Mouse (Mus musculus) layer of hippocampus, postnatal 10 days (tissue): ENCODE measurements at regions not wholly inside any gene's neighbourhood (a gene's known extent, or its start where the extent isn't known, plus 50 kb on each side); places are given as distances from the start of the nearest gene placed in this dataset.

Experiments
- DNase-seq, 2 experiments: peaks; one replicate each; pipeline ENCODE4 v3.0.0; 2021; ENCODE audit warnings: low spot score in 2 of 2

DNA sequence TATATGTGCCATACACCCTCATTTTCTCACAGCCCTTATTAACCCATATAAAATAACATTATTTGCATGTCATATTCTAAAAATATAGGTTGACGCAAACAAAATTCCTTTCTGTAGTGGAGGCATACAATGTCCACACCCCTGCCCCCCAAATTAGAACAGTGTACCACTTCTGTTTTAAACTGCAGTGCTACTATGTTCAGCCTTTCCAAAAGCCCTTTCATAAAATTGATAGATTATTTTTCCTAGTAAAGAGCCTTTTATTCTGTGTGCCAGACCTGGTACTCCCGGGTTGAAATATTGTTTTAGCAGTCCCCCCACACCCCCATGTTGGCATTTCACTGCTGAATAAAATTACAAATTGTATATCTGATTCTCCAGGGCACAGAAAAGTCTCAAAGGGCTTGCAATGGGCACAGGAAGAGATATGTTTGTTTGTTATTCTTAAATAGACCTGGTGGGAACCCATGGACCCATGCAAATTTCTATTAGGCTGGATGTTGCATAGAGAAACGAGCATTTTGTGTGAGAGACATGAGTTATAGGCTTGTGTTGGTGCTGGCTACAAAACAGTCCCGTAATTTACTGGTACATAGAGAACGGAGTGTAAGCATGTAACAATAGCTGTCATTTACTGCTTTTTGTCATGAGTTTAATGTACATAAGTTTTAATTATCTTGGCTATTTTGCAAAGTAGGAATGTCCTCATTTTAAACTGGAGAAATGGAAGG lies 192.4 kb upstream of the Tenm3 start:
- DNase-seq, result no peak

GRCm38 (mm10) chr8:49035519-49035918 lies 191.8 kb upstream of the Tenm3 start:
- DNase-seq, result peak; percentile 16 to 43

GRCm38 (mm10) chr8:49030255-49030654 lies 186.5 kb upstream of the Tenm3 start:
- DNase-seq, result no peak

DNA sequence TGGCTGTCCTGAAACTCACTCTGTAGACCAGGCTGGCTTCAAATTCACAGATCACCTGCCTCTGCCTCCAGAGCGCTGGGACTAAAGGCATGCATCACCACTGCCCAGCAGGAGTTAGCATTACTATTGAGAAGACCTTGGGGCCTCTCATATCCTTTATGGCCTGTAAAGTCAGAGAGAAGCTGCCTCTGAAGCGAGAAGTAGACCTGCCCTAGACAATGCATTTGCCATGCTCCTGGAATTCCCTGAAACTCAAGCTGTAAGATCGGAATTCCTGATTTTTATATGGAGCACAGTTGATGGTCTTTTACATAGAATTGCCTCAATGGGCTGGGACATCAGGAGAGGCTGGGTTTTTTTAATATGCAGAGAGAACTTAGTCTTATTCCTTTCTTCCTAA lies 174.0 kb upstream of the Tenm3 start:
- DNase-seq, result no peak

- no peak for DNase-seq
Measured at GRCm38 (mm10) chr8:49015701-49016100, 171.9 kb upstream of the Tenm3 start.

GRCm38 (mm10) chr8:49015200-49015599 lies 171.4 kb upstream of the Tenm3 start:
- DNase-seq, result peak; percentile 4 to 14

DNA sequence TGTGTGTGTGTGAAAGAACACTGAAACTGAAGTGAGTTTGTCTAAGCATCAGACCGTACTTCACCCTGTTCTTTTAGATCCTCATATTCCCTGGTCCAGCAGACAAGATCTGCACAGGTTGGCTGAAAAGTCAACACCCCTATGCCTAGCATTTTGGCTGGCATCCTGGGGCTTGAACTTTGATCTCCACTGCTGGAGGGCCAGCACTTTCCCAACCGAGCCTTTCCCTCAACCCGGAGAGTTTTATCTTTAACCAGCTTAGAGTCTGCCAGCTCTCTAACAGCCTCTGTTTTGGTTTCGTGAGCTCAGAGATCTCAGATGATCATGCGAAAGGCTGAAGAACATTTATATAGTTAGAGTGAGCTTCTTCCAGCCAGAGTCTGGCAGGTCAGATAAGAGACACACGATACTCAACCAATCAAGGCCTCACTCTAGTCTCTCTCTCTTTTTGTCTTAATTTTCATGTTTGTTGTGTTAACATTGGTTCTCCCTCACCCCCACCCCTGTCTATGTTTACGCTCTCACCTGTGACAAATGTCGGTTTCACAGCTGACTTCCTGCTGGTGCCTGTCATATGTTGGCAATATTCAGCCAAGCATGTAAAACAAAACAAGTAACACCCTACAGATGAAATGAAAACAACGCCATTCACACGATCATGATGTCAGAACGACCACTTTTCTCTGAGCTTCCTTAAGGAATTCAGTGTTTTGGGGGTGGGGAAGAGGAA lies 162.7 kb upstream of the Tenm3 start:
- no peak for DNase-seq

- DNase-seq, result no peak
Measured at GRCm38 (mm10) chr8:48981667-48982066, 137.9 kb upstream of the Tenm3 start.

- DNase-seq, result no peak
Measured at GRCm38 (mm10) chr8:48980755-48981154, 137.0 kb upstream of the Tenm3 start.

GRCm38 (mm10) chr8:48970655-48971054 lies 126.9 kb upstream of the Tenm3 start:
- no peak for DNase-seq

GRCm38 (mm10) chr8:48964929-48965328 lies 121.2 kb upstream of the Tenm3 start:
- DNase-seq, result no peak

GRCm38 (mm10) chr8:48957614-48958013 lies 113.9 kb upstream of the Tenm3 start:
- DNase-seq, result no peak

DNA sequence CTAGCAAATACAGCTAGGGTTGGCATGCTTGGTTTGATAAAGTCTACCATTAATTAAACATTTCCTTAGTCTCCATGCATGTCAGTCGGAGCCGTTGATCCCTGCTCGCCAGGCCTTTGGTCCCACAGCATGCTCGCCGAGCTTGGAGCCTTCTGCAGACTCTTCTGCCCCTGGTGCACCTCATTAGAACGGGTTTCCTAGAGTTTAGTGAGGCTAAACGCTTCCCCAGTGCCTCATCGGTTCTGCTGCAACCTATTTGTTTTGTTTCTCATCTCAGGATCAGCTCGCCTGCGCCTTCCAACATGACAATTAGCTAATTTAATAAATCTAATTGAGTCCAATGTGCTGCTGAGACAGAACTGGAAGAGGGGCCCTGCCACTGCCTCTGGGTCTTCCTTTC lies 107.7 kb upstream of the Tenm3 start:
- DNase-seq, result no peak

DNA sequence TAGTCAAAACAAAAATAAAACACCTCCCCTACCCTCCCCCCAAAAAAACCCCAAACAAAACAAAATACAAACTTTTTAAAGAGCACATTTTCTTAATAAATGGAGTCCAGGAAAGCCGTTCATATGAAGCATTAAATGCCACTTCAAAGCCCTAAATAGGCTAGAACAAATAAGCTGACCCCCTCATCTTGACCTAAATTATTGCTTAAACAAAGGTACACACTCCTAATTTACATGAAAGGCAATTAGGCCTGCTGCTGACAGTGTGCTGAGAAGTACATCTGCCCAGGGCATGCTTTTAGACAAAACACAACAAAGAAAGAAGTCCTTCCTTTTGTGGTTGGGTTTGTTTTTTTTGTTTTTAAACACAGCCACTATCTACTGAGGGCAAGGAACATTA lies 100.4 kb upstream of the Tenm3 start:
- no peak for DNase-seq

DNA sequence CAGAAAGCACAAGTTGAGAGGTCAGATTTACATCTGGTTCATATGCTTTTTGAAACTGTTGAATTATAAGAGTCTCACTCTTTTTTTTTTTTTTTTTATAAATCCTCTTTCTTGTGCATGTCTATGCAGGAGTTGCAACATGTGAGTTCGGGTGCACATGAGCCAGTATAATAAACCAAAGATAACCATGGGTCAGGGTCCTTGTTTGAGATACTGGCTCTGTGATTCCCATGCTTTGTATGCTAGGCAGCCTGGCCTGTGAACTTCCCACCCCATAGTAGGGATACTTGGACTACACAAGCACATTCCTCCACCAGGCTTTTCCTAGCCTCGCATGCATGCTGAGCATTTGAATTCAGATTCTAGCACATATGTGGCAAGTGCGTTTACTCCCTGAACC lies 93.4 kb upstream of the Tenm3 start:
- no peak for DNase-seq

GRCm38 (mm10) chr8:48927135-48927534 lies 83.4 kb upstream of the Tenm3 start:
- no peak for DNase-seq

GRCm38 (mm10) chr8:48915275-48915674 lies 71.5 kb upstream of the Tenm3 start:
- no peak for DNase-seq

- DNase-seq, result no peak
Measured at GRCm38 (mm10) chr8:48912842-48913241, 69.1 kb upstream of the Tenm3 start.

DNA sequence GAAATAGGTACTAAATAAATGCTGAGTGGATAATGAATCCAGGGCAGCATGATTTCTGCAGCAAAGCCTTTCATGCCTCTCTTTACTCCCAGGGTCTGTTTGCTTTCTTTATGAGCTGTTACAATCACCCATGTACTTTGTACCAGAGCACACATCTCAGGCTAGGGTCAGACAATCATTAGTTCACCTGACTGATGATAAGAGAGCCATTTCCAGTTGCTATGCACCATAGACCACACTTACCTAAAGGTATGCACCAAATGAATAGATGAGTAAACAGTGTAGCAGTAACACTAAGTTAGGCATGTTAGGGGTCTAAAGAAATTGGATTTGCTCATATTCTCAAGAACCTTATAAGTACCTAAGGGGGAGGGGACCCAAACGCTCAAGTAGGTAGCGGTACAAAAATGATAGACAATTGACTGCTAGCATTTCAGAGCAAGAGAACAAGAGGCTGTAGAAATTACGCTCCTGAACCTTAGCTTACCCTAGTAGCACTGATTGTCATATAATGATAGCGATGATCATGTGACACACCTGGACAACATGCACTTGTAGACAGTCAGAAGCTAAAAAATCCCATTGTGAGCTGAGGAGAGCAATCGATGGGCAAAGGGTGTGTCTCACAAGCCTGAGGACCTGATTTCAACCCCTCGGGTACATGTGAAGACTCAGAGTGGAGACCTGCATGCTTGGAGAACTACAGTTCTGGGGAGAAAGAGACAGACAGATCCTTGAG lies 58.1 kb upstream of the Tenm3 start:
- DNase-seq, result no peak

DNA sequence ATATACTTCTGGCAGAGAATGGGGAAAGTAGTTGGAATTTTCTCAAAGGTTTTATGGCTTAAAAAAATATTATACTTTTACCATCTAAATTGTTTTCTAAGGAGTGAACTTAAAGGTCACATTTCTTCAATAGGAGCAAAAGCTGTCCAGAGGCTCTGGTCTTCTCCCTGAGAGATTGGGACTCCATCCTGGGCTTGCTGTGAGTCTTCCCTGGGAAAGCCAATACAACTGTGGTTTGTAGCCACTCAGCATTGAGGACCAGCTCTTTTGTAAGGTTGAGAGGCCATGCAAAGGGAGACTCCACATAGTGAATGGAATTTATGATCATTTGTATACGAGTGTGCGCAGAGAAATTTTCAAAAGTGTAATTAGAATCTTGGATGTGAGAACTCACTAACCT lies 52.9 kb upstream of the Tenm3 start:
- no peak for DNase-seq

- no peak for DNase-seq
Measured at GRCm38 (mm10) chr8:48896251-48896650, 52.5 kb upstream of the Tenm3 start.

GRCm38 (mm10) chr8:48895586-48895985 lies 51.8 kb upstream of the Tenm3 start:
- no peak for DNase-seq
